Mouse (Mus musculus): ENCODE data around the gene Tppp. TPM values are rescaled to one million over a fixed set of nuclear protein-coding genes. Genes with fewer than 3 reads are reported as not detected.
"Not testable (repeated sequence)": the region's sequence is repeated elsewhere in the genome, so short reads cannot be mapped to it uniquely, and the experiment has no call there.

Gene Tppp
- polyA plus RNA-seq, 1 experiment from 2014 or later: 5.1 TPM

- WGBS: 91% methylated on average over 1 of the region's 1 CpGs
- not testable (repeated sequence) for H3K9ac ChIP-seq; H3K36me3 ChIP-seq (replicated peaks); H3K4me1 ChIP-seq; H3K27ac ChIP-seq; ATAC-seq (ENCODE audit: low FRiP score); H3K27me3 ChIP-seq; H3K4me2 ChIP-seq; H3K4me3 ChIP-seq (replicated peaks); H3K9me3 ChIP-seq
Observed at GRCm38 (mm10) chr13:74071244-74071643, 62.0 kb downstream of the Tppp start.

DNA sequence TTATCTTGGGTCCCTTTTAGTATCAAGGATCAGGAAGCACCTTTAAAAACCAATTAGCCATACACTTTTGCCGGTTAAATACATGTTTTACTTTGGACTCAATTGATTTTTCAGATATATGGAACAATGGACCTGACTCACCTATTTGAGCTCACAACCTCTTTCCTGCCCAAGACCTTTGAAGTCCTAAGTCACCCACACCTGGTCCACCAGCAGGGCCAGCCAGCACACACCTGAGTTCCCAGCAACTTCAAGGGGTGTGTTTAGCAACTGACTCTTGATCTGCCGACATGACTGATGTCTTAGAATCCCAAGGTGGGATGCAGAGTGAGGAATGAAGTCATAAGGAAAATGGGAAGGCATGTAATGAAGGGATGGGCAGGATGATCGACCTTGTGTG lies 62.5 kb downstream of the Tppp start:
- Histone ChIP-seq H3K9ac (no peak overlapping the region), H3K27me3 (no peaks in the 10 kb centered on the region), H3K36me3 (replicated peaks) (no peaks in the 10 kb centered on the region), H3K9me3 (no peaks in the 10 kb centered on the region), H3K27ac (no peak overlapping the region), H3K4me3 (replicated peaks) (no peak overlapping the region), H3K4me1 (no peaks in the 10 kb centered on the region), H3K4me2 (no peak overlapping the region)
- ATAC-seq (ENCODE audit: low FRiP score): no peak
- WGBS: 73% methylated on average over 3 of the region's 3 CpGs

GRCm38 (mm10) chr13:74073369-74073768 lies 64.2 kb downstream of the Tppp start:
- no peak for ATAC-seq (ENCODE audit: low FRiP score)
- no peaks in the 10 kb centered on the region for H3K9me3 ChIP-seq
- H3K4me1 ChIP-seq: no peaks in the 10 kb centered on the region
- WGBS: 87% methylated on average over 7 of the region's 7 CpGs
- no peak overlapping the region for H3K4me2 ChIP-seq
- H3K27ac ChIP-seq: no peak overlapping the region
- H3K4me3 ChIP-seq (replicated peaks): no peak overlapping the region
- H3K9ac ChIP-seq: no peak overlapping the region
- no peaks in the 10 kb centered on the region for H3K36me3 ChIP-seq (replicated peaks)
- no peaks in the 10 kb centered on the region for H3K27me3 ChIP-seq

Other genes with a start within 250 kb of the Tppp start
- gene Nkd2, start 161.8 kb upstream of the Tppp start, polyA plus RNA-seq (2016; fragmentation: Nextera tagmentation; extraction: Ambion mirVana): 7.9 and 8.8 TPM in 2 replicates
- gene Trip13, start 71.6 kb upstream of the Tppp start, polyA plus RNA-seq (2016; fragmentation: Nextera tagmentation; extraction: Ambion mirVana): 45.3 and 47.2 TPM in 2 replicates
- 77.5 and 82.6 TPM in 2 replicates for gene Brd9, start 71.6 kb upstream of the Tppp start, polyA plus RNA-seq (2016; fragmentation: Nextera tagmentation; extraction: Ambion mirVana)
- not detected in 2 replicates for gene Zdhhc11, start 45.6 kb upstream of the Tppp start, polyA plus RNA-seq (2016; fragmentation: Nextera tagmentation; extraction: Ambion mirVana)
- 19.1 and 24.8 TPM in 2 replicates for gene Cep72, start 52.9 kb downstream of the Tppp start, polyA plus RNA-seq (2016; fragmentation: Nextera tagmentation; extraction: Ambion mirVana)
- gene Slc9a3, start 112.0 kb downstream of the Tppp start, polyA plus RNA-seq (2016; fragmentation: Nextera tagmentation; extraction: Ambion mirVana): not detected in 2 replicates
- 80.6 and 87.3 TPM in 2 replicates for gene Exoc3, start 199.3 kb downstream of the Tppp start, polyA plus RNA-seq (2016; fragmentation: Nextera tagmentation; extraction: Ambion mirVana)